Mouse (Mus musculus) thymus, adult 2 months (tissue): ENCODE measurements around the gene Isg20l2. TPM values are rescaled to one million over a fixed set of nuclear protein-coding genes. Genes with fewer than 3 reads are reported as not detected.

Experiments
- DNase-seq: peaks from one replicate; pipeline ENCODE4 v3.0.0; 2021
- H3K27ac ChIP-seq: fragments of 200-500 bp; 2 replicates; pipeline ENCODE4 v1.5.1; 2012; ENCODE audit warnings: low read length, control low read depth; ENCODE audit not compliant: control insufficient read depth, insufficient read depth
- H3K27me3 ChIP-seq: fragments of 200-500 bp; 2 replicates; pipeline ENCODE4 v1.6.1; 2012; ENCODE audit warnings: mild to moderate bottlenecking, low read length, moderate library complexity, mixed read lengths; ENCODE audit not compliant: control insufficient read depth, insufficient read depth
- H3K36me3 ChIP-seq: fragments of 200-500 bp; 2 replicates; pipeline ENCODE4 v1.6.1; 2012; ENCODE audit warnings: mild to moderate bottlenecking, low read length, moderate library complexity; ENCODE audit not compliant: control insufficient read depth, insufficient read depth
- H3K4me1 ChIP-seq: fragments of 200-500 bp; replicated peaks from 2 replicates; pipeline ENCODE4 v1.6.1; 2012; ENCODE audit warnings: low read length; ENCODE audit not compliant: control insufficient read depth, insufficient read depth
- H3K4me3 ChIP-seq: fragments of 200-500 bp; 2 replicates; pipeline ENCODE4 v1.5.1; 2012; ENCODE audit warnings: mild to moderate bottlenecking, low read length, control low read depth, moderate library complexity; ENCODE audit not compliant: control insufficient read depth, insufficient read depth
- CTCF ChIP-seq: fragments of 200-500 bp; IDR thresholded peaks from 2 replicates; pipeline ENCODE4 v1.5.1; 2012; ENCODE audit warnings: mild to moderate bottlenecking, control low read depth, low read length, moderate library complexity, borderline replicate concordance; ENCODE audit not compliant: control insufficient read depth, poor library complexity, insufficient read depth; ENCODE audit errors: extremely low read depth
- POLR2A ChIP-seq: fragments of 200-500 bp; IDR thresholded peaks from 2 replicates; pipeline ENCODE4 v1.6.1; 2012; ENCODE audit warnings: mild to moderate bottlenecking, low read length, control low read depth, moderate library complexity; ENCODE audit not compliant: control insufficient read depth, poor library complexity, insufficient read depth; ENCODE audit errors: extremely low read depth
- WGBS: fragments of 180-500 bp; shearing (Covaris S2); methylation state at CpG from one replicate; pipeline ENCODE4 v1.1.7; 2018; 5-methylcytosine and 5-hydroxymethylcytosine counted together
- polyA plus RNA-seq: library from polyadenylated mRNA; depleted of rRNA; stranded (reverse); fragments of >200 nt; gene quantifications from 2 replicates; pipeline ENCODE4 v1.2.3, GENCODE M21; 2012

Gene Isg20l2
- polyA plus RNA-seq, 1 experiment, result 31.6 TPM

- WGBS, result 95% methylated on average over 5 of the region's 5 CpGs
- Histone ChIP-seq H3K36me3 (peaks cover 58% of the 10 kb centered on the region), H3K4me1 (no peaks in the 10 kb centered on the region), H3K27me3 (no peaks in the 10 kb centered on the region), H3K4me3 (no peak overlapping the region), H3K27ac (no peak overlapping the region)
- no peak for TF ChIP-seq CTCF
- TF ChIP-seq POLR2A, result no peak
- no peak for DNase-seq
Observed at GRCm38 (mm10) chr3:87940611-87941010, 10.5 kb downstream of the Isg20l2 start.

DNA sequence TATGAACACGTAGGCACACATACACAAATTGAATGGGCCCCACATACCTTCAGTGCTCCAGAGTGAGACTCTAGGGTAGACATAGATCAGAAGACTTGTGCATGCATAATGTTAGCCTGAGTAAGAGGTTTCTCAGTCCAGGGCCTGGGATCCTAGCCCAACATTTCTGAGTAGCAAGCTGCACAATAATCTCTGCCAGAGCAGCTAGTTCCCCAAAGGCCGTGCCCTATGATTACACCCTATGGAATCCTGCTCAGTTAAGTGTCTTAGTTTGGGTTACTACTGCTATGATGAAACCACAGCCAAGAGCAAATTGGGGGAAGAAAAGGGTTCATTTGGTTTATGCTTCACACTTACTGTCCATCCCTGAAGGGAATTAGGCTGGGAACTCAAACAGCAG is 12.4 kb downstream of the Isg20l2 start:
- DNase-seq, result no peak
- no peak overlapping the region for H3K4me3 ChIP-seq
- peaks cover 6% of the 10 kb centered on the region; the same call in 1 of the 2 replicates for H3K27me3 ChIP-seq
- H3K4me1 ChIP-seq, result no peaks in the 10 kb centered on the region; the same call in 1 of the 2 replicates
- H3K27ac ChIP-seq, result no peak overlapping the region
- 92% methylated on average over 2 of the region's 2 CpGs for WGBS
- TF ChIP-seq POLR2A, result no peak
- TF ChIP-seq CTCF, result no peak
- peaks cover 47% of the 10 kb centered on the region for H3K36me3 ChIP-seq

- Histone ChIP-seq H3K27me3 (peaks cover 9% of the 10 kb centered on the region; the same call in 1 of the 2 replicates), H3K4me1 (no peaks in the 10 kb centered on the region; the same call in 1 of the 2 replicates), H3K27ac (no peak overlapping the region), H3K4me3 (no peak overlapping the region), H3K36me3 (peaks cover 37% of the 10 kb centered on the region)
- WGBS, result 84% methylated on average over 7 of the region's 7 CpGs
- DNase-seq, result no peak
- TF ChIP-seq POLR2A (no peak), CTCF (no peak)
Observed at GRCm38 (mm10) chr3:87943586-87943985, 13.5 kb downstream of the Isg20l2 start.

DNA sequence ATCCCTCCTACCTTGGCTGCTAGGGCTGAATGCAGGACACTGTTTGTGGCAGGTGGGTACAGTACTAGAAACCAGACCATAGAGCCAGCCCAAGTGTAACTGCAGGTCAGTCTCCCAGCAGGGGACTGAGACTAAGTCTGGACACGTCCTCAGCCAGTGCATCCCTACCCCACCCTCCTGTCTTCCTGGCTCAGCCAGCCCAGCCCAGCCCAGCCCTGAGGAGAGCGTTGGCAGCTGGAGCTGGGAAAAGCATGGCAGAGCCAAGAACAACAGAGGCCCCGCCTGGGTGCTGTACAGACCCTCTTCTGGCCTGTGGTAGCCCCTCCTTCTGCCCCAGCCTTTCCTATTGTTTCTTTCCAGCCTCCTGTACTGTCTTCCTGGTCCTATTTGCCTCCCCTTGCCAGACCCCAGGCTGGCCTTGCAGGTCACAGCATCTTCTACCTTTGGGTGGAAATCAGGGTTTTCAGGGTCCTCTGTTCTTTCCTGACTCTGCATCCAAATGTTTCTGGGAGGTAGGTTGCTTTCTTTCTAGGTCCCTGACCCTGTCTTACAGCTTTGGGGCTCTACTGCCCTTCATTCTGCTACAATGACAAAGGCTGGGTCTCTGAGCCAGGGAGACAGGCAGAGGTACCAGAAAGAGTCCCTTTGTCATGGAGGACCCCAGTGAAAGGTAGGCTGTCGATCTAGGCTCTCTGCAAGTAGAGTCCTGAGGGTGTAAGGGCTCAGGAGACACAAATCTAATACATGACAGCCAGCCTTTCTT is 14.9 kb downstream of the Isg20l2 start:
- no peak overlapping the region for H3K4me3 ChIP-seq
- peaks cover 19% of the 10 kb centered on the region; the same call in 1 of the 2 replicates for H3K27me3 ChIP-seq
- no peak overlapping the region for H3K27ac ChIP-seq
- DNase-seq, result no peak
- no peaks in the 10 kb centered on the region; the same call in 1 of the 2 replicates for H3K4me1 ChIP-seq
- 72% methylated on average over 4 of the region's 4 CpGs for WGBS
- H3K36me3 ChIP-seq, result peaks cover 22% of the 10 kb centered on the region
- no peak for TF ChIP-seq CTCF
- TF ChIP-seq POLR2A, result no peak

GRCm38 (mm10) chr3:87945781-87946540 is 15.8 kb downstream of the Isg20l2 start:
- H3K36me3 ChIP-seq, result peaks cover 14% of the 10 kb centered on the region
- no peak overlapping the region for H3K27ac ChIP-seq
- DNase-seq, result no peak
- H3K4me1 ChIP-seq, result no peaks in the 10 kb centered on the region; the same call in 1 of the 2 replicates
- no peak overlapping the region for H3K4me3 ChIP-seq
- WGBS, result 57% methylated on average over 12 of the region's 12 CpGs
- H3K27me3 ChIP-seq, result peaks cover 24% of the 10 kb centered on the region; the same call in 1 of the 2 replicates
- no peak for TF ChIP-seq POLR2A
- no peak for TF ChIP-seq CTCF

- H3K4me1 ChIP-seq, result no peaks in the 10 kb centered on the region; the same call in 1 of the 2 replicates
- WGBS, result 18% methylated on average over 1 of the region's 1 CpGs
- H3K4me3 ChIP-seq, result no peak overlapping the region
- H3K27me3 ChIP-seq, result peaks cover 25% of the 10 kb centered on the region; the same call in 1 of the 2 replicates
- no peak overlapping the region for H3K27ac ChIP-seq
- TF ChIP-seq CTCF (no peak), POLR2A (no peak)
- no peak for DNase-seq
- peaks cover 9% of the 10 kb centered on the region for H3K36me3 ChIP-seq
Observed at GRCm38 (mm10) chr3:87946541-87946860, 16.4 kb downstream of the Isg20l2 start.
